Mouse (Mus musculus): ENCODE measurements around the gene Olfr497. TPM values are rescaled to one million over a fixed set of nuclear protein-coding genes. Genes with fewer than 3 reads are reported as not detected.

Olfr497 gene
- not detected in 2 replicates for polyA plus RNA-seq (2016; fragmentation: Nextera tagmentation; extraction: Ambion mirVana)

DNA sequence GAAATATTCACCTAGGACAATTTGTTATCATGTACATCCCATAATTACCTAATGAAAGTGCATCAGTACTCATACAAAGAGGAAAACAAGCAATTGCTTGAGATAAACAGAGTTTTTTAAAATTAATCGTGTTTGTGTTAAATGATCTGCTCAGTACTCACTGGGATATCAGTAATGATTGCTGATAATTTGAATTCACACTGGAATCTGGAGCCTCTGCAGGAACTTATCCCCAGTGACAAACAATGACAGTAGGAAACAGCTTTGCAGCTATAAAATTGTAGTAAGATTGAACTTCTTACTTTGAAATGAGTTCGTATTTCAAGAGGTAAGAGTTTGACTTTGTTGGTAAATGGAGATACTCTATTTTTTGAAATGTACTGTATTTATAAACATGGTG is at the start of gene Olfr497:
TSS of gene Olfr497 (plus strand) at position 301 of the 400 bp plus-strand sequence.
- Histone ChIP-seq H3K4me3 (no peak within 1 kb of the TSS), H3K9me3 (replicated peaks) (no peaks in the 10 kb centered on the region), H3K4me1 (no peaks in the 10 kb centered on the region), H3K9ac (no peak within 1 kb of the TSS), H3K27ac (no peak within 1 kb of the TSS), H3K4me2 (replicated peaks) (no peak within 1 kb of the TSS), H3K36me3 (no peaks in the 10 kb centered on the region), H3K27me3 (no peaks in the 10 kb centered on the region)
- WGBS, result 85% methylated on average over 2 of the region's 2 CpGs
- no peak for ATAC-seq (ENCODE audit: low FRiP score)

DNA sequence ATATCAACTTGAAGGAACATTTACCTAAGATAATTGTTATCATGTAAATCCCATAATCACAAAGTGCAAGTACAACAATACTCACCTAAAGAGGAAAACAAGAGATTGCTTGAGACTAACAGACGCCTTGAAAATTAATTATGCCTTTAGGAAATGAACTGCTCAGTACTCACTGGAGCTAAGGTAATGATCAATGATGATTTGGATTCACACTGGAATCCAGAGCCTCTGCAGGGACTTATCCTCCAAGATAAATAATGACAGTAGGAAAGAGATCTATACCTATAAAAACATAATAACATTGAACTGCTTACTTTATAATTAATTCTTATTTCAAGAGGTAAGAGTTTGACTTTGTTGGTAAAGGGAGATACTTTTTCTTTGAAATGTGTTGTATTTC is 27.4 kb upstream of the Olfr497 start, which contains the start of gene Olfr495:
TSS of gene Olfr495 (plus strand) at position 301 of the 400 bp plus-strand sequence.
- Histone ChIP-seq H3K9me3 (replicated peaks) (no peaks in the 10 kb centered on the region), H3K27ac (no peak within 1 kb of the TSS), H3K36me3 (no peaks in the 10 kb centered on the region), H3K4me1 (no peaks in the 10 kb centered on the region), H3K9ac (no peak within 1 kb of the TSS), H3K4me3 (no peak within 1 kb of the TSS), H3K4me2 (replicated peaks) (no peak within 1 kb of the TSS), H3K27me3 (no peaks in the 10 kb centered on the region)
- ATAC-seq (ENCODE audit: low FRiP score), result no peak
- WGBS, result 86% methylated on average over 1 of the region's 1 CpGs

DNA sequence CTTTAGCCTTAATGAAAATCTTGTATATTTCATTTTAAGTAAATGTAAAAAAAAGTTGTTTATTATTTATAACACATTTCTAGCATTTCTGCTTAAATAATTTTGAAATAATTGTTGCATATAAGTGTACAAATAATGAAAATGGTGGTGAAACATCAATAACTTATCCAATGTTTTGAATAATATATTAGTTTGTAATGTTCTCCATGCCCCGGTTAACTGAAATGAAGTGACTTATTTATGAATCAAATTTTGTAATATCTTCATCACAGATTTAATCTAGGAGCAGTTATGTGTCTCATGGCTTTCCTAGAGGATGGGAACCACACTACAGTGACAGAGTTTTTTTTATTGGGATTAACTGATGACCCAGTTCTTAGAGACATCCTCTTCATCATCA is 44.8 kb downstream of the Olfr497 start, which contains the start of gene Olfr498:
TSS of gene Olfr498 (plus strand) at position 301 of the 400 bp plus-strand sequence.
- no peaks in the 10 kb centered on the region for H3K36me3 ChIP-seq
- no peaks in the 10 kb centered on the region for H3K27me3 ChIP-seq
- no peaks in the 10 kb centered on the region for H3K9me3 ChIP-seq (replicated peaks)
- no peak within 1 kb of the TSS for H3K27ac ChIP-seq
- no peaks in the 10 kb centered on the region for H3K4me1 ChIP-seq
- 83% methylated on average over 1 of the region's 1 CpGs for WGBS
- H3K4me2 ChIP-seq (replicated peaks), result no peak within 1 kb of the TSS
- no peak within 1 kb of the TSS for H3K9ac ChIP-seq
- ATAC-seq (ENCODE audit: low FRiP score), result no peak
- no peak within 1 kb of the TSS for H3K4me3 ChIP-seq

Other genes with a start within 250 kb of the Olfr497 start
- gene Olfr486, start 247.7 kb upstream of the Olfr497 start, polyA plus RNA-seq (2016; fragmentation: Nextera tagmentation; extraction: Ambion mirVana), result not detected in 2 replicates
- gene Olfr487, start 205.8 kb upstream of the Olfr497 start, polyA plus RNA-seq (2016; fragmentation: Nextera tagmentation; extraction: Ambion mirVana), result not detected in 2 replicates
- not detected in 2 replicates for gene Olfr488, start 162.1 kb upstream of the Olfr497 start, polyA plus RNA-seq (2016; fragmentation: Nextera tagmentation; extraction: Ambion mirVana)
- not detected in 2 replicates for gene Olfr490, start 131.5 kb upstream of the Olfr497 start, polyA plus RNA-seq (2016; fragmentation: Nextera tagmentation; extraction: Ambion mirVana)
- gene Olfr491, start 107.0 kb upstream of the Olfr497 start, polyA plus RNA-seq (2016; fragmentation: Nextera tagmentation; extraction: Ambion mirVana), result not detected in 2 replicates
- not detected in 2 replicates for gene Olfr492, start 96.7 kb upstream of the Olfr497 start, polyA plus RNA-seq (2016; fragmentation: Nextera tagmentation; extraction: Ambion mirVana)
- gene Olfr493, start 73.4 kb upstream of the Olfr497 start, polyA plus RNA-seq (2016; fragmentation: Nextera tagmentation; extraction: Ambion mirVana), result not detected in 2 replicates
- gene Olfr494, start 55.1 kb upstream of the Olfr497 start, polyA plus RNA-seq (2016; fragmentation: Nextera tagmentation; extraction: Ambion mirVana), result not detected in 2 replicates
- not detected in 2 replicates for gene Olfr495, start 27.3 kb upstream of the Olfr497 start, polyA plus RNA-seq (2016; fragmentation: Nextera tagmentation; extraction: Ambion mirVana)
- gene Olfr498, start 44.9 kb downstream of the Olfr497 start, polyA plus RNA-seq (2016; fragmentation: Nextera tagmentation; extraction: Ambion mirVana), result not detected in 2 replicates
- not detected in 2 replicates for gene Olfr502, start 104.6 kb downstream of the Olfr497 start, polyA plus RNA-seq (2016; fragmentation: Nextera tagmentation; extraction: Ambion mirVana)
- not detected in 2 replicates for gene Olfr503, start 124.1 kb downstream of the Olfr497 start, polyA plus RNA-seq (2016; fragmentation: Nextera tagmentation; extraction: Ambion mirVana)
- not detected in 2 replicates for gene Olfr504, start 145.4 kb downstream of the Olfr497 start, polyA plus RNA-seq (2016; fragmentation: Nextera tagmentation; extraction: Ambion mirVana)
- not detected in 2 replicates for gene Olfr506, start 190.4 kb downstream of the Olfr497 start, polyA plus RNA-seq (2016; fragmentation: Nextera tagmentation; extraction: Ambion mirVana)
- gene Olfr507, start 201.4 kb downstream of the Olfr497 start, polyA plus RNA-seq (2016; fragmentation: Nextera tagmentation; extraction: Ambion mirVana), result not detected in 2 replicates
- not detected in 2 replicates for gene Olfr508, start 209.6 kb downstream of the Olfr497 start, polyA plus RNA-seq (2016; fragmentation: Nextera tagmentation; extraction: Ambion mirVana)
- gene Olfr509, start 231.5 kb downstream of the Olfr497 start, polyA plus RNA-seq (2016; fragmentation: Nextera tagmentation; extraction: Ambion mirVana), result not detected in 2 replicates
- gene Olfr510, start 246.0 kb downstream of the Olfr497 start, polyA plus RNA-seq (2016; fragmentation: Nextera tagmentation; extraction: Ambion mirVana), result not detected in 2 replicates